Mouse (Mus musculus) hindbrain, embryonic 16.5 days (tissue): ENCODE data around the gene Negr1. TPM values are rescaled to one million over a fixed set of nuclear protein-coding genes. Genes with fewer than 3 reads are reported as not detected.
A peak's percentile ranks its signal among the peaks of the same experiment; 100 is the strongest.

Experiments used
- ATAC-seq: fragments of 200-750 bp; cut with Nextera tagmentation; 2 replicates; pipeline ENCODE4 v1.8.0; 2017; ENCODE audit warnings: moderate TSS enrichment, moderate library complexity
- H3K27ac ChIP-seq: fragments of 300-500 bp; sonication (generic); 2 replicates; pipeline ENCODE4 v1.5.1; 2014; ENCODE audit warnings: low read depth, mild to moderate bottlenecking, control low read depth, low read length, moderate library complexity
- H3K27me3 ChIP-seq: fragments of 300-500 bp; sonication (generic); replicated peaks from 2 replicates; pipeline ENCODE4 v1.6.1; 2014; ENCODE audit warnings: low read length; ENCODE audit not compliant: control insufficient read depth, insufficient read depth
- H3K36me3 ChIP-seq: fragments of 300-500 bp; sonication (generic); 2 replicates; pipeline ENCODE4 v1.6.1; 2014; ENCODE audit warnings: mild to moderate bottlenecking, low read length, moderate library complexity, mixed read lengths; ENCODE audit not compliant: control insufficient read depth, insufficient read depth
- H3K4me1 ChIP-seq: fragments of 300-500 bp; sonication (generic); 2 replicates; pipeline ENCODE4 v1.6.1; 2014; ENCODE audit warnings: low read depth, low read length; ENCODE audit not compliant: control insufficient read depth, insufficient read depth
- H3K4me2 ChIP-seq: fragments of 300-500 bp; sonication (generic); 2 replicates; pipeline ENCODE4 v1.6.1; 2014; ENCODE audit warnings: mild to moderate bottlenecking, low read length, control low read depth, moderate library complexity
- H3K4me3 ChIP-seq: fragments of 300-500 bp; sonication (generic); 2 replicates; pipeline ENCODE4 v1.5.1; 2014; ENCODE audit warnings: mild to moderate bottlenecking, low read length, control low read depth, moderate library complexity
- H3K9ac ChIP-seq: fragments of 300-500 bp; sonication (generic); 2 replicates; pipeline ENCODE4 v1.6.1; 2014; ENCODE audit warnings: low read depth, mild to moderate bottlenecking, control low read depth, low read length, moderate library complexity
- H3K9me3 ChIP-seq: fragments of 300-500 bp; sonication (generic); 2 replicates; pipeline ENCODE4 v1.6.1; 2014; ENCODE audit warnings: mild to moderate bottlenecking, low read length, moderate library complexity; ENCODE audit not compliant: control insufficient read depth
- WGBS: fragments of 180-500 bp; shearing (Covaris S2); extraction: QIAGEN DNeasy Blood & Tissue Kit; methylation state at CpG from one replicate; pipeline ENCODE4 v1.1.7; 2014; 5-methylcytosine and 5-hydroxymethylcytosine counted together
- polyA plus RNA-seq: library from polyadenylated mRNA; unstranded; fragments of >200 nt; fragmentation: Nextera tagmentation; extraction: Ambion mirVana; gene quantifications from 2 replicates; pipeline ENCODE4 v1.2.1, GENCODE M21; 2015

Negr1 gene
- polyA plus RNA-seq, 1 experiment from 2014 or later: 46.0 TPM

DNA sequence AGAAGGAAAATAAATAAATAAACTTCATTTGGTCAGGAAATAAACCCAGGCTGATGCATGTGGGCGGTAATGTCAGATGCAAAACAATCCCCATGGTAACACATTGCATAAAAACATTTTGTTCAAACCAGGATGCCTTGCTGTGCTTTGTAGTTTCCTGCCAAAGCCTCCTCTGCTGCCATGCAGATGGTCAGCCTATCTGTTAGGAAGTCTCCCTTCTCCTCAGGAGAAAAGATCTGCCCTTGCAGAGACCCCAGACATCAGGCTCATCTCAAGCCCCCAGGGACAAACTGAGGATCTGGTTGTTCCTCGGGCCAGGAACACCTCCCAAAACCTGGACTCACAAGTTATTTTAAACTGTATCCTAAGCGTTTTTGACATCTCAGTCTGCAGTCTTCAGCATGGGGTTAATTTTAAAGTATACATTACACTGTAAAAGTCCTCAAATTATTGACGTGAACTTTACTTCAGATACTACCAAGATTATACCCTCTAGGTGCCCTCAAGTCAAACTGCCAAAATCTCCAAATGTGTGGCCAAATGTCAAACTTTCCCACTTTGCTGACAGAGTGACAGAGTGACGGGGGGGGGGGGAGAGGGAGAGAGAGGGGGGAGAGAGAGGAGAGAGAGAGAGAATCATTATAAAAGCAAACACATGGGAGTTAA is 366.9 kb downstream of the Negr1 start:
- Histone ChIP-seq H3K27ac (no peak overlapping the region), H3K27me3 (no peaks in the 10 kb centered on the region), H3K4me2 (no peak overlapping the region), H3K36me3 (no peaks in the 10 kb centered on the region), H3K9me3 (no peaks in the 10 kb centered on the region), H3K9ac (no peak overlapping the region), H3K4me1 (no peaks in the 10 kb centered on the region), H3K4me3 (no peak overlapping the region)
- peak; percentile 80 for ATAC-seq
- 73% methylated on average over 5 of the region's 5 CpGs for WGBS

DNA sequence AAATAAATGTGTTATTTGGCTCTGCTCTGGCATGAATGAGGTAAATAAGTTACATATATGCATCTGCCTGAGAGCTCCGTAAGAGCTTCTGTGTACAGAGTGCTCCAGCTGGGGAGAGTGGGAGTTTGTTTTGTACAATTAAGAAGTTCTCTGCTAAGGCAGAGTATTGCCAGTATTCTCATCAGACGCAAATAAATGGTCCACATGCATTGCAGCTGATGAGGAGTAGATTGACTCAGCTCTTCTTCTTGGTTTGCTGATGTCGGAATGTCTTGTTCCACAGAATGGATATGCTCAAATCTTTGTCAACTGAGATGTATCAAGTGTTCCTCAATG is 367.4 kb downstream of the Negr1 start:
- H3K27me3 ChIP-seq: no peaks in the 10 kb centered on the region
- no peaks in the 10 kb centered on the region for H3K4me1 ChIP-seq
- WGBS: 82% methylated on average over 3 of the region's 3 CpGs
- H3K27ac ChIP-seq: no peak overlapping the region
- H3K4me3 ChIP-seq: no peak overlapping the region
- H3K9me3 ChIP-seq: no peaks in the 10 kb centered on the region
- H3K36me3 ChIP-seq: no peaks in the 10 kb centered on the region
- ATAC-seq: no peak
- no peak overlapping the region for H3K4me2 ChIP-seq
- no peak overlapping the region for H3K9ac ChIP-seq

DNA sequence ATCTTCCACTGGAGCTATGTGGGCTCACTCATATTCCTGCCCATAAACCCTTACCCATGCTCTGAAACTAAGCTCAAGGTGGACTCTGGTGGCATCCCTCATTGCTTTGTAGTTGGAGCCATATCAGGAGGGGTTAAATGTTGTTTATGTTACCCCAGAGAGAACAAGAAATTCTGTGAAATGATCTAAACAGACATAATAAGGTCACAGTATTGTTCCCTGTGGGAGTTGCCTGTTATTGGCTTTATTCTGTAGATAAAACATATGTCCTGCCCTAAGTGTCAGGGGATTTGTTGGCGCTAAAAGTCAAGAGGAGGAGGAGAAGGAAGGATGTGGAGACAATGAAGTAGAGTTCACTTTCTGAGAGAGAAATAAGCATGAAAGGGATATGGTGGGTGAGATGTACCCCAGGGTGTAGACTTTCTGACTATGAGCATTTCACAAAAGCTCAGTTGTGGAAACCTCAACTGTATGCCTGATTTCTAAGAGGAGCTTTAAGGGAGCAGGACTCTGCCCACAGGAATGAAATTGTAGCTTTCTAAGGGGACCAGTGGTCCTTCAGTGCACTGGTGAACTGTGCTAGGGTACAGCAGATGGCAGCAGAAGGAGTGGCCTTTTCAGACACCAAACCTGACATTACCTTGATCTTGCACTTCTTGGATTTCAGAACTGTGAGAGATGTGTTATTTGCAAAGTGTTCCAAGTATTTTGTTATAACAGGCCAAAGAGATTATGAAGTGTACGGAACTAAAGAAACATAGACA is 368.3 kb downstream of the Negr1 start:
- no peak overlapping the region for H3K4me2 ChIP-seq

DNA sequence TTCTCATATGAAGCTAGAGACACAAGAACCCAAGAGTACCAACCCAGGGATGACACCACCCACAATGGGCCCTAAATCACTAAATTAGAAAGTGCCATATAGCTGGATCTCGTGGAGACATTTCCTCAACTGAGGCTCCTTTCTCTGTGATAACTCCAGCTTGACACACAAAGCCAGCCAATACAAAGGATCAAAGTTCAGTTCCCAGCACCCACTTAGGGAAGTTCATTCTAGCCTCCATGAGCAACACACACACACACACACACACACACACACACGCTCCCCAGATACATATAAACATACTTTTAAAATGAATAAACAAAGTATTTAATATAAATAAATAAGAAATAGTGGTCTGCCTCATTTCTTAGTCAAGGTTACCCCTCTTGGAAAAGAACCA is 369.4 kb downstream of the Negr1 start:
- 96% methylated on average over 2 of the region's 2 CpGs for WGBS
- H3K4me2 ChIP-seq: no peak overlapping the region

More for the DNA sequence above, 368.3 kb downstream of the Negr1 start:
- no peak for ATAC-seq
- Histone ChIP-seq H3K9ac (no peak overlapping the region), H3K27me3 (no peaks in the 10 kb centered on the region), H3K9me3 (no peaks in the 10 kb centered on the region), H3K4me3 (no peak overlapping the region), H3K4me1 (no peaks in the 10 kb centered on the region), H3K36me3 (no peaks in the 10 kb centered on the region), H3K27ac (no peak overlapping the region)
- WGBS: 82% methylated on average over 2 of the region's 2 CpGs

DNA sequence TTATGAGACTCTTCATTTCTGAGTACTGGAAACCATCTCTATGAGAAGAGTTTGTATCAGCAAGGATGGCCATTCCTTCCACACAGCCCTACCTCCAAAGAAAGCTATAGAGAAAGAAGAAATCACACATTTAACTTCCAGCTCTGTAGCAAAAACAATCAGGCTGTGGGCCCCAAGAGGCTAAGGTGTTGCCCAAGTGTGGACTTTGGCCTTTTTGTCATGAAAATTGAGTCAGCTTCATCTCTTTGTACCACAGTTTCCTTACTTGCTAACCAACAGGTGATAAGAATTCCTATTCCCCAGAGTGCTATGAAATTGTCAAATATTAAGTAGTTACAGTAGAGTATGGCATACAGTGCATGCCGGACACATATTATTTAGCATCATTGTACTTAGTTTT is 369.9 kb downstream of the Negr1 start:
- no peaks in the 10 kb centered on the region for H3K4me1 ChIP-seq
- no peak for ATAC-seq
- 97% methylated on average over 1 of the region's 1 CpGs for WGBS

More for the DNA sequence above, 369.4 kb downstream of the Negr1 start:
- H3K9ac ChIP-seq: no peak overlapping the region
- no peaks in the 10 kb centered on the region for H3K36me3 ChIP-seq
- H3K27me3 ChIP-seq: no peaks in the 10 kb centered on the region
- no peaks in the 10 kb centered on the region for H3K4me1 ChIP-seq
- no peaks in the 10 kb centered on the region for H3K9me3 ChIP-seq
- H3K4me3 ChIP-seq: no peak overlapping the region
- no peak overlapping the region for H3K27ac ChIP-seq
- no peak for ATAC-seq

DNA sequence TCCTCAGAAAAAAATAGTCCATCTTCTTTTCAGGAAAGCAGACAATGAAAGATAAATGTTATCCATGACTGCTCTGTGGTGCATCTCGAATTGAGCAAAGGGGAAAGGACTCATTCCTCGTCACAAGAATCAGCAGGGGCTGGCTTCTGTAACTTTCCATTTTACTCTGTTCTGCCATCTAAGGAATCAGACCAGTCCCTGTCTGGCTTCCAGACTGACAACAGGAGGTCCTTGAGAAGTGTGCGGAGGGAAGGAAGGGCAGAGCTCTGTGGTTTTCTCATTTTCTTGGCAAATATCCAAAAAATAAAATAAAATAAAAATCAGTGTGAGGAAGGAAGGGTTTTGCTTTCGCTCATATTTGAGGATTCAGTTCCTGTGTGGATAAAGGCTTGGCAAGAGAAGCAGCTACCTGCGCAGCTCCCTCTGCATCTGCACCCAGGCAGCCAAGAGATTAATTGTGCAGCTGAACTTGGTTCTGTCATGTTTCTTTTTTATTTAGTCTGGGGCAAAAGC is 373.2 kb downstream of the Negr1 start:
- no peak overlapping the region for H3K9ac ChIP-seq
- no peak overlapping the region for H3K27ac ChIP-seq
- no peak overlapping the region for H3K4me2 ChIP-seq
- H3K9me3 ChIP-seq: no peaks in the 10 kb centered on the region
- WGBS: 44% methylated on average over 5 of the region's 5 CpGs
- no peaks in the 10 kb centered on the region for H3K4me1 ChIP-seq
- no peaks in the 10 kb centered on the region for H3K36me3 ChIP-seq
- H3K4me3 ChIP-seq: no peak overlapping the region
- ATAC-seq: 0 out of 2 replicates have a peak, but pooled peaks have one; percentile 48
- H3K27me3 ChIP-seq: no peaks in the 10 kb centered on the region

More for the DNA sequence above, 369.9 kb downstream of the Negr1 start:
- Histone ChIP-seq H3K9me3 (no peaks in the 10 kb centered on the region), H3K4me3 (no peak overlapping the region), H3K27ac (no peak overlapping the region), H3K27me3 (no peaks in the 10 kb centered on the region), H3K9ac (no peak overlapping the region), H3K4me2 (no peak overlapping the region), H3K36me3 (no peaks in the 10 kb centered on the region)

DNA sequence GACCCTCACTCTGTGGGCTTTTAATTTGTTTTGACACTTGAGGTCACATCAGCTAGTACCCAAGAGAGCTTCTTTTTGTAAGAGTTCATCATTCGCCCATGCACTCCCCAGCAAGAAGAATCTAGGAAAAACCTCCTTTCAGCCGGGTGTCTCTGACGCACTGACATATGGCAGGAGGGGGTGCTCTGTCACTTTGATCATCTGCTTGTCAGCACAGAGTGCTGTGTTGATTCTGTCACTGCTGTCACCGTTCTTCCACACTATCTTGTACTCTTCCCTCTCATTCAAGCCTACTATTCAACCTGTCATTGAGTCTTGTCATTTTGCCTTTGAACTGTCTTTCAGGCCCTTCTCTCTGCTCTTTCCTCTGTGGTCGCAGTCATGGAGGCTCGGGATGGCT is 385.8 kb downstream of the Negr1 start:
- H3K4me1 ChIP-seq: no peaks in the 10 kb centered on the region
- H3K4me3 ChIP-seq: no peak overlapping the region
- H3K9ac ChIP-seq: no peak overlapping the region
- peak; percentile 50; the same call in 1 of the 2 replicates for ATAC-seq
- H3K9me3 ChIP-seq: no peaks in the 10 kb centered on the region
- H3K36me3 ChIP-seq: no peaks in the 10 kb centered on the region
- H3K4me2 ChIP-seq: no peak overlapping the region
- WGBS: 40% methylated on average over 6 of the region's 6 CpGs
- H3K27me3 ChIP-seq: no peaks in the 10 kb centered on the region
- no peak overlapping the region for H3K27ac ChIP-seq

DNA sequence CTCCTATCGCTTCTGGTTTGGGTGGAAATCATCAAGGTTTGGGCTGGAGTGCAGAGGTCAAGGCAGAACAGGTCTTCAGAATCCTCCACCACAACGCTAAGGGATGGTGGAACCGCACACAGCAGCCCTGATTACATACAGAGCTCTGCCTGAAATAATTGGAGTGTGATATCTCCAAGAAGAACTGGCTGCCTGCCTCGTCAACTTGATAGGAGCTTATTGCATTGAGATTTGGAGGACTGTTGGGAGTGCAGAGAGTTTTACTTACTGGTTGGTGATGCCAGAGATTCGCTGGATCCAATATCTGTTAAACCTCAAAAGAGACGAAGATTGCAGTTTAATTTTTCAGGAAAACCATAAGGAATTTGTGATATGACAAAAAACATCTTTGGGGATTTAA is 391.4 kb downstream of the Negr1 start:
- H3K4me1 ChIP-seq: no peaks in the 10 kb centered on the region
- peak; percentile 48 for ATAC-seq
- H3K9me3 ChIP-seq: no peaks in the 10 kb centered on the region
- H3K4me3 ChIP-seq: no peak overlapping the region
- no peak overlapping the region for H3K9ac ChIP-seq
- H3K36me3 ChIP-seq: no peaks in the 10 kb centered on the region
- 70% methylated on average over 6 of the region's 6 CpGs for WGBS
- no peak overlapping the region for H3K4me2 ChIP-seq
- no peaks in the 10 kb centered on the region for H3K27me3 ChIP-seq
- no peak overlapping the region for H3K27ac ChIP-seq

DNA sequence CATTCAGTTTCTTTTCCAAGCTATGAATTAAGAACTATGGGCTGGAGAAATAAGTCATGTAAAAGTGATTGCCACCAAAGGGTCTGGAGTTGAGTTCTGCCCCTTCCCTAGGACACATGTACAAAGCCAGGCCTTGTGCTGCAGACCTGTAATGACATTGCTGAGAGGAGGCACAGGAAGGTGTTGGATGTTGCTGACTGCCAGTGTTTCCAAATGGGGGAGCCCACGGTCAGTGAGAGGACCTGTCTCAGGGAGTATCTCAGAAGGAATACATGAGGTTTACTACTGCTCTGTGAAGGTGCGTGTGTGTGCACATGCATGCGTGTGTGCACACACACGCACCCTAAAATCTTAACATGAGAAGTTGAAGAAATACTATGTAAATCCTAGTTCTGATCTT is 393.5 kb downstream of the Negr1 start:
- Histone ChIP-seq H3K4me1 (no peaks in the 10 kb centered on the region), H3K36me3 (no peaks in the 10 kb centered on the region), H3K9me3 (no peaks in the 10 kb centered on the region), H3K4me3 (no peak overlapping the region), H3K4me2 (no peak overlapping the region), H3K27ac (no peak overlapping the region), H3K9ac (no peak overlapping the region), H3K27me3 (no peaks in the 10 kb centered on the region)
- 85% methylated on average over 4 of the region's 4 CpGs for WGBS
- no peak for ATAC-seq
